Mouse (Mus musculus): ENCODE data around the gene Zfp775. TPM values are rescaled to one million over a fixed set of nuclear protein-coding genes. Genes with fewer than 3 reads are reported as not detected.

Zfp775 gene
- total and polyA plus RNA-seq, 2 experiments from 2014 or later = 8.6 to 9.5 TPM

DNA sequence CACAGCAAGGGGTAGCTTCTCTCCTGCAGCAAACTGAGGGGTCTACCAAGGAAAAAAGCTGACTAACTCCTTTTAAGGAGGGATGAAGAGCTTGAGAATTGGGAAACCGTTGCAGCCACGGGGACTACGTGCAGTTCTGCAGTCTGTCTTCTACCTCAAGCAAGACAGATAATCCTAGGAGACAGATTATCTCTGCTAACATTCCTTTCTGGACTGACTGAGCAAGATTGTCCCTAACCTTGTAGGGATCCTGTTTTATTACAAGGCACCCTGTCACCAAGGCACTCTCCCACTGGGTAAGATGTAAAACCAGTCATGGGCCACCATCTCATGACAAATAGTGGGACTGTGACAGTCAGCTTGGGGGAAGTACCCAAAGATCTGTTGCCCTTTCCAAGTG is 20.6 kb upstream of the Zfp775 start:
- Histone ChIP-seq H3K36me3 (ENCODE audit: insufficient read depth, low read length) (no peaks in the 10 kb centered on the region), H3K27ac (ENCODE audit: low read depth, low read length) (no peak overlapping the region), H3K9me3 (ENCODE audit: low read length) (no peaks in the 10 kb centered on the region), H3K4me3 (ENCODE audit: low read depth, low read length) (no peak overlapping the region), H3K9ac (replicated peaks; ENCODE audit: low read length, poor library complexity, severe bottlenecking) (no peak overlapping the region), H3K4me2 (ENCODE audit: low read depth, low read length, poor library complexity, severe bottlenecking) (no peak overlapping the region), H3K4me1 (ENCODE audit: insufficient read depth, low read length) (no peaks in the 10 kb centered on the region), H3K27me3 (ENCODE audit: insufficient read depth, low read length) (no peaks in the 10 kb centered on the region)
- DNase-seq (ENCODE audit: low spot score) (no peak), ATAC-seq (ENCODE audit: low FRiP score) (no peak)
- 20% methylated on average over 3 of the region's 3 CpGs for WGBS
- no peak for TF ChIP-seq CTCF (IDR thresholded peaks at IDR 0.05)

DNA sequence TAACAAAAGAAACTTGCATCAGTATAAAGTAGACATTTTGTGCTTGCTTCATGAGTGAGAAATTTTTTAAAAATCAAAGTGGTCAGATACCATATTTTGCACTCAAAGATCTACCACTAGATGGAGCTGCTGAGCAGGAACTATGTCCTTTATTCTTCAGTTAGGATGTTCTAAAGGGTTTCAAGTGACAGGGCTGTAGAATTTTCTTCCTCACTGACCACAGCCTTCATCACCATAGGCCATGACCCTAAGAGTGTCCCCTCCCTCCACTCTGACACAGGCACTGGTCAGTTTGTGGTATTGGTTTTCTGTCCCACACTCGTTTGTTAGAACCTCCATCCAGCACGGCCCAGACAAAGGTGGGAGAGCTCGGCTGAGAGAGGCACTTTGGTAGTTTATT is 19.8 kb upstream of the Zfp775 start:
- 61% methylated on average over 3 of the region's 3 CpGs for WGBS
- DNase-seq (ENCODE audit: low spot score) = peak; percentile 82
- TF ChIP-seq CTCF (IDR thresholded peaks at IDR 0.05) = peak; percentile 88
- no peaks in the 10 kb centered on the region for H3K4me1 ChIP-seq (ENCODE audit: insufficient read depth, low read length)
- no peaks in the 10 kb centered on the region for H3K36me3 ChIP-seq (ENCODE audit: insufficient read depth, low read length)
- H3K9ac ChIP-seq (replicated peaks; ENCODE audit: low read length, poor library complexity, severe bottlenecking) = no peak overlapping the region
- H3K27ac ChIP-seq (ENCODE audit: low read depth, low read length) = no peak overlapping the region
- ATAC-seq (ENCODE audit: low FRiP score) = peak; percentile 13; the same call in 1 of the 2 replicates
- H3K27me3 ChIP-seq (ENCODE audit: insufficient read depth, low read length) = no peaks in the 10 kb centered on the region
- no peak overlapping the region for H3K4me2 ChIP-seq (ENCODE audit: low read depth, low read length, poor library complexity, severe bottlenecking)
- no peaks in the 10 kb centered on the region for H3K9me3 ChIP-seq (ENCODE audit: low read length)
- H3K4me3 ChIP-seq (ENCODE audit: low read depth, low read length) = no peak overlapping the region

DNA sequence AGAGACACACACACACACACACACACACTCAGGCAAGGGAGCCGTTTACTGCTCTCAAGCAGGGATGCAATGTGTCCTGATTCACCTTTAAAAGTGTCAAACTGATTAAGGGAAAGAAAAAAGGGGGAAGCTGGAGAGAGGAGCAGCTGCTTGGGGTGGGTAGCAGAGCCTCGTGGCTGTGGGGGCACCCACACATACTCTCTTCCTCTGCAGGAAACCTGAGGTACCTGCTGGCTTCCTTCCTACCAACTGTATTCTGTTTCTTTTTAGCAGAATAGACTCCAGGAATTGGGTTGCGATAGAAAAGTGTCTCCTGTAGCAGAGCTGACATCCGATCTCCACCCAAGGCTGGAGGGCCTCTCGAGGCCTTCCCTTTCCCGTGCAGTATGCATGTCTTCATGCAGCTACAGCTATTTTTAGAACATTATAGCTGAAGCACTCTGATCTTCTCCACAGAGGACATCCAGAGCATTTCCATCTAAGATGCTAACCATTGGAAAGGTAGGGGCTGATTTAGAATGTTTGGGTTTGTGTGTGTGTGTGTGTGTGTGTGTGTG is 12.6 kb upstream of the Zfp775 start, which contains the start of gene Gm45021:
TSS of gene Gm45021 (plus strand) at position 417 of the 557 bp plus-strand sequence.
- 59% methylated on average over 6 of the region's 6 CpGs for WGBS

DNA sequence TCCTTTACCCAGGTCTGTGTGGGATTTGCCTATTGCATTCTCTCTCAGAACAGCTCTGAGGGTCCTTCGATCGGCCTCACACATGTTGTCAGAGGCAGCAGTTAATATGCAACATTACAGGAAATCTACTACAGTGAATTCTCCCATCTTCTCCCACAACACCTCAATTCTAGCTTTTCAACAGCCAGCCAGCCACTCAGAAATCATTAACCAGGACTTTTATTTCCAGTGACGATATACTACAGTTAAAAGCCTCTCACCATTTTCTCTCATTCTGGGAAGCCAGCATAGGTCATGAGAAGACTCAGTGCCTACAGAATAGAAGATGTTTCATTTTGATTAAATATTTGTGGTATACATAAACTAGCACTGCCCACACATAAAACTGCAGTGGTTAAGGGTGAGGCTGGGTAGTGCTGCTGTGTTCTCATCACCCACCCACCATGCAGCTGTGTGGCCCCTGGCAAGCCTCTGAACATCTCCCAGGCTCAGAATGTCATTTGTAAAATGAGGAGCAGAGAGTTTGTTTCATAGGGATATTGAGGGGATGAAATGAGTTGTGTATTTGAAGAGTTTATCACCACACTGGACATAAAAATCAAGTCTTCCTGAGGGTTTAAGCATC is 10.5 kb upstream of the Zfp775 start:
- Histone ChIP-seq H3K9me3 (ENCODE audit: low read length) (peaks cover 3% of the 10 kb centered on the region; the same call in 1 of the 2 replicates), H3K4me3 (ENCODE audit: low read depth, low read length) (no peak overlapping the region), H3K4me1 (ENCODE audit: insufficient read depth, low read length) (peaks cover 13% of the 10 kb centered on the region), H3K36me3 (ENCODE audit: insufficient read depth, low read length) (peaks cover 7% of the 10 kb centered on the region), H3K27ac (ENCODE audit: low read depth, low read length) (no peak overlapping the region), H3K4me2 (ENCODE audit: low read depth, low read length, poor library complexity, severe bottlenecking) (no peak overlapping the region), H3K9ac (replicated peaks; ENCODE audit: low read length, poor library complexity, severe bottlenecking) (no peak overlapping the region), H3K27me3 (ENCODE audit: insufficient read depth, low read length) (no peaks in the 10 kb centered on the region)
- DNase-seq (ENCODE audit: low spot score) (no peak), ATAC-seq (ENCODE audit: low FRiP score) (no peak)
- WGBS = 87% methylated on average over 3 of the region's 3 CpGs
- TF ChIP-seq CTCF (IDR thresholded peaks at IDR 0.05) = no peak

More for the DNA sequence above, 12.6 kb upstream of the Zfp775 start, which contains the start of gene Gm45021:
- Histone ChIP-seq H3K4me1 (ENCODE audit: insufficient read depth, low read length) (peaks cover 4% of the 10 kb centered on the region; the same call in 1 of the 2 replicates), H3K4me2 (ENCODE audit: low read depth, low read length, poor library complexity, severe bottlenecking) (no peak within 1 kb of the TSS), H3K27ac (ENCODE audit: low read depth, low read length) (peak within 1 kb of the TSS; percentile 12; the same call in 1 of the 2 replicates), H3K4me3 (ENCODE audit: low read depth, low read length) (no peak within 1 kb of the TSS), H3K36me3 (ENCODE audit: insufficient read depth, low read length) (no peaks in the 10 kb centered on the region), H3K9ac (replicated peaks; ENCODE audit: low read length, poor library complexity, severe bottlenecking) (no peak within 1 kb of the TSS), H3K9me3 (ENCODE audit: low read length) (no peaks in the 10 kb centered on the region), H3K27me3 (ENCODE audit: insufficient read depth, low read length) (no peaks in the 10 kb centered on the region)
- TF ChIP-seq CTCF (IDR thresholded peaks at IDR 0.05) = no peak
- DNase-seq (ENCODE audit: low spot score) = no peak
- ATAC-seq (ENCODE audit: low FRiP score) = no peak

DNA sequence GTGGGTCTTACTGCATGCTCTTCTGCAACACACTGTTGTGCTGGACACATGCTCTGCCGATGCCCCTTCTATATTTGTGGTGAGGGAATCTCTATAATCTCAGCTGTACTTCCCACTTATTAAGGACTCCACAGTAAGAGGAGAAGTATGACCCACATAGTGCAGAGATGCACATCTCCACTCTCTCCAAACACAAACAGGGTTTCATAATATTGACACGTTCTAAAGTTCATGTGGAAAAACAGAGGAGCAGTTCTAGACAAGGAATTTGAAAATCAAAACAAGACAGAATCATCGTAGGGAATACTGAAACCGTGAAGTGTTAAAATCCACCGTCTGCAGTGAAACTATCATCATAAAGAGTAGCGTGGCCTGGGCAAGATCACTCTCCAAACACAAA is 10.0 kb upstream of the Zfp775 start:
- WGBS = 94% methylated on average over 6 of the region's 6 CpGs
- H3K9ac ChIP-seq (replicated peaks; ENCODE audit: low read length, poor library complexity, severe bottlenecking) = no peak overlapping the region
- H3K36me3 ChIP-seq (ENCODE audit: insufficient read depth, low read length) = peaks cover 13% of the 10 kb centered on the region
- TF ChIP-seq CTCF (IDR thresholded peaks at IDR 0.05) = no peak
- H3K27me3 ChIP-seq (ENCODE audit: insufficient read depth, low read length) = no peaks in the 10 kb centered on the region
- DNase-seq (ENCODE audit: low spot score) = no peak
- peaks cover 13% of the 10 kb centered on the region for H3K4me1 ChIP-seq (ENCODE audit: insufficient read depth, low read length)
- no peak overlapping the region for H3K4me2 ChIP-seq (ENCODE audit: low read depth, low read length, poor library complexity, severe bottlenecking)
- no peak overlapping the region for H3K4me3 ChIP-seq (ENCODE audit: low read depth, low read length)
- H3K9me3 ChIP-seq (ENCODE audit: low read length) = peaks cover 8% of the 10 kb centered on the region; the same call in 1 of the 2 replicates
- no peak for ATAC-seq (ENCODE audit: low FRiP score)
- no peak overlapping the region for H3K27ac ChIP-seq (ENCODE audit: low read depth, low read length)

Measured in midbrain, postnatal 0 days (tissue).